22 mouse cellular contexts compared by ENCODE assay signal in genomic region chr10:116416726-116417125, GRCm38 (mm10). TPM values are rescaled to one million over a fixed set of nuclear protein-coding genes. Genes with fewer than 3 reads are reported as not detected.
DNase-seq lines count a peak whose midpoint lies in the region; ATAC-seq lines count a peak whose summit lies in the region.
"Had no signal": no experiment of that assay in that cellular context is flagged by ENCODE, and none has a peak within 500 bp of the region (broad histone marks: within the 10 kb centered on the region; RNA-seq: fewer than 3 reads in every experiment).

No protein-coding gene starts in this region.

- H3K27me3 ChIP-seq in forebrain, embryonic 15.5 days, result no peaks in the 10 kb centered on the region
- no peaks in the 10 kb centered on the region for H3K27me3 ChIP-seq in forebrain, embryonic 14.5 days (replicated peaks; ENCODE audit: control insufficient read depth, insufficient read depth, low read length)
- H3K27me3 ChIP-seq in neural tube, embryonic 11.5 days (ENCODE audit: control insufficient read depth, insufficient read depth, low read length), result no peaks in the 10 kb centered on the region
- H3K27me3 ChIP-seq: embryonic facial prominence, embryonic 15.5 days; heart, embryonic 13.5 days; stomach, embryonic 15.5 days had no signal

- H3K27ac ChIP-seq in forebrain, embryonic 15.5 days (replicated peaks), result 0 out of 2 replicates have a peak overlapping the region, but pooled peaks have one; percentile 21
- no peak overlapping the region for H3K27ac ChIP-seq in forebrain, embryonic 14.5 days (ENCODE audit: low read depth, low read length)
- 0 out of 2 replicates have a peak overlapping the region, but pooled peaks have one; percentile 14 for H3K27ac ChIP-seq in neural tube, embryonic 11.5 days (ENCODE audit: low read depth, low read length)
- H3K27ac ChIP-seq: embryonic facial prominence, embryonic 15.5 days; heart, embryonic 13.5 days; left cerebral cortex, adult 2 months; limb, embryonic 10.5 days; stomach, embryonic 15.5 days had no signal

- no peaks in the 10 kb centered on the region for H3K9me3 ChIP-seq in forebrain, embryonic 15.5 days
- H3K9me3 ChIP-seq in forebrain, embryonic 14.5 days (replicated peaks; ENCODE audit: control insufficient read depth, low read length), result no peaks in the 10 kb centered on the region
- no peaks in the 10 kb centered on the region; the same call in 1 of the 2 replicates for H3K9me3 ChIP-seq in neural tube, embryonic 11.5 days (ENCODE audit: control insufficient read depth, low read length)
- H3K9me3 ChIP-seq: embryonic facial prominence, embryonic 15.5 days; heart, embryonic 13.5 days; limb, embryonic 10.5 days; stomach, embryonic 15.5 days had no signal

- no peak overlapping the region for H3K9ac ChIP-seq in forebrain, embryonic 15.5 days (replicated peaks)
- H3K9ac ChIP-seq in forebrain, embryonic 14.5 days (ENCODE audit: low read length), result no peak overlapping the region
- H3K9ac ChIP-seq in neural tube, embryonic 11.5 days (ENCODE audit: low read length), result no peak overlapping the region
- H3K9ac ChIP-seq: embryonic facial prominence, embryonic 15.5 days; heart, embryonic 13.5 days; liver, postnatal 0 days; stomach, embryonic 15.5 days had no signal

- DNase-seq in forebrain, embryonic 14.5 days (ENCODE audit: low spot score), result no peak
- DNase-seq in neural tube, embryonic 11.5 days (ENCODE audit: low spot score), result no peak
- no peak for DNase-seq in neural tube, embryonic 10.5 days (ENCODE audit: extremely low spot score, low spot score)
- DNase-seq in adrenal gland, postnatal 36 days, result peak; percentile 77
- no peak for DNase-seq in retina, postnatal 1 day
- no peak for DNase-seq in cerebellum, postnatal 4 days (ENCODE audit: low spot score in 2 of 2)
- DNase-seq: cerebellum, adult 18-20 months; cerebellum, postnatal 25 days; kidney, adult 2 months; kidney, postnatal 14 days; liver, postnatal 0 days; lung, postnatal 10 days had no signal

- ATAC-seq in forebrain, embryonic 15.5 days (replicated peaks), result no peak
- ATAC-seq in forebrain, embryonic 14.5 days, result no peak; the same call in 1 of the 2 replicates
- peak; percentile 43 for ATAC-seq in neural tube, embryonic 11.5 days (ENCODE audit: insufficient read depth, low FRiP score, low TSS enrichment)
- ATAC-seq: CD4-positive, CD25-positive, alpha-beta regulatory T cell, adult 4 months; inflammation-experienced regulatory T-cells, adult 6 months; liver, postnatal 0 days had no signal

- WGBS in forebrain, embryonic 15.5 days, result 77% methylated on average over 5 of the region's 5 CpGs
- 74% methylated on average over 5 of the region's 5 CpGs for WGBS in forebrain, embryonic 14.5 days
- WGBS in neural tube, embryonic 11.5 days, result 66% methylated on average over 5 of the region's 5 CpGs

- H3K4me3 ChIP-seq in forebrain, embryonic 15.5 days, result no peak overlapping the region
- H3K4me3 ChIP-seq in forebrain, embryonic 14.5 days (ENCODE audit: low read depth, low read length), result no peak overlapping the region
- no peak overlapping the region for H3K4me3 ChIP-seq in neural tube, embryonic 11.5 days (ENCODE audit: low read depth, low read length)
- H3K4me3 ChIP-seq: embryonic facial prominence, embryonic 15.5 days; heart, embryonic 13.5 days; left cerebral cortex, adult 2 months; limb, embryonic 10.5 days; stomach, embryonic 15.5 days had no signal

- H3K36me3 ChIP-seq in forebrain, embryonic 15.5 days, result no peaks in the 10 kb centered on the region
- no peaks in the 10 kb centered on the region for H3K36me3 ChIP-seq in forebrain, embryonic 14.5 days (ENCODE audit: control insufficient read depth, insufficient read depth, low read length)
- no peaks in the 10 kb centered on the region for H3K36me3 ChIP-seq in neural tube, embryonic 11.5 days (ENCODE audit: control insufficient read depth, insufficient read depth, low read length)
- H3K36me3 ChIP-seq: G1E; limb, embryonic 10.5 days; stomach, embryonic 15.5 days had no signal

- H3K4me2 ChIP-seq in forebrain, embryonic 15.5 days (replicated peaks), result no peak overlapping the region
- no peak overlapping the region for H3K4me2 ChIP-seq in forebrain, embryonic 14.5 days (ENCODE audit: low read length)
- H3K4me2 ChIP-seq in neural tube, embryonic 11.5 days (ENCODE audit: low read depth), result no peak overlapping the region
- H3K4me2 ChIP-seq: embryonic facial prominence, embryonic 15.5 days; heart, embryonic 13.5 days; stomach, embryonic 15.5 days had no signal

- 0 out of 2 replicates have a peak, but pooled peaks cover 7% of the 10 kb centered on the region for H3K4me1 ChIP-seq in forebrain, embryonic 15.5 days
- H3K4me1 ChIP-seq in forebrain, embryonic 14.5 days (ENCODE audit: control insufficient read depth, insufficient read depth, low read length), result no peaks in the 10 kb centered on the region
- peaks cover 7% of the 10 kb centered on the region for H3K4me1 ChIP-seq in neural tube, embryonic 11.5 days (ENCODE audit: control insufficient read depth, insufficient read depth, low read length)
- H3K4me1 ChIP-seq: embryonic facial prominence, embryonic 15.5 days; heart, embryonic 13.5 days; stomach, embryonic 15.5 days had no signal

RNA-seq across cellular contexts. Expression of gene Kcnmb4, which starts 57.0 kb away (rescaled TPM):
- polyA plus RNA-seq in forebrain, embryonic 15.5 days (2015; fragmentation: Nextera tagmentation; extraction: Ambion mirVana), result 16.4 and 18.5 TPM in 2 replicates
- polyA plus RNA-seq in forebrain, embryonic 14.5 days (2014; fragmentation: Nextera tagmentation; extraction: Ambion mirVana), result 17.5 and 18.0 TPM in 2 replicates
- polyA plus RNA-seq in neural tube, embryonic 11.5 days (2014; fragmentation: Nextera tagmentation; extraction: Ambion mirVana), result 14.1 and 18.3 TPM in 2 replicates
- 10 to 100 TPM in 1 of 2 experiments, 1 to 10 TPM in 1; 1.4 to 14.3 TPM for total RNA-seq in adrenal gland, postnatal 36 days (2021)
- total RNA-seq: granulocyte monocyte progenitor cell, adult 5-6 weeks had no signal
- polyA plus RNA-seq: G1E; liver, postnatal 0 days had no signal

Comparison
In these comparisons a context has a peak if more than half of its experiments do, and no peak if none do; other contexts are left out.
1. DNase-seq: peak in adrenal gland, postnatal 36 days (2 of 2); none in forebrain, embryonic 14.5 days (single experiment), neural tube, embryonic 11.5 days (single experiment), neural tube, embryonic 10.5 days (single experiment), retina, postnatal 1 day (single experiment) and cerebellum, postnatal 4 days (0 of 2).